Comparison of ENCODE assay signal across 17 mouse cellular contexts in the genomic region with DNA sequence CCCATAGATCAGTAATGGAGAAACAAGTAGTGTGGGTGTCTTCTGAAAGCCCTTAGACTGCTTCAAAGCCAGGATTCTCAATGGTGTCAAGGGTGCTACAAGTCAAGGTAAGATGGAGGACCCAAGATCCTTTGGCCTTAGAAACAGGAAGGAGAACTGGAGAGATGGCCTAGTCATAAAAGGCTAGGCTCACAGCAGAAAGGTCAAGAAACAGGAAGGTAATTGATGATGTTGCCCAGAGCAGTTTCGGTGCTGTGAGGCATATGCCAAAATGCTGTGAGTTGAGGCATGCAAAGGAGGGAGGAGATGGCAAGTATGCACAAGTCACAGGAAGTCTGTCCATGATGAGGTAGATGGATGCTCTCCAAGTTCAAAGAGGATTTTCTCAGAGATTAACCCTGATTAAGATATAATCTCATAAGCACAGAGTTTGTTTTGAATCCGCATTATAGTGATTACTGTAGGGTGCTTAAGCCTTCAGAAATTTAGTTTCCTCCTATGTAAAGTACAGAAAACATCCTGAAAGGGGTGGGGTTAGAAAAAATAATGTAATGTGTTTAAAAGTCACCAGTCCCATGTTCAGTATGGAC. TPM values are rescaled to one million over a fixed set of nuclear protein-coding genes. Genes with fewer than 3 reads are reported as not detected.
"Had no signal": no experiment of that assay in that cellular context is flagged by ENCODE, and none has a peak within 500 bp of the region (broad histone marks: within the 10 kb centered on the region; RNA-seq: fewer than 3 reads in every experiment).

No protein-coding gene starts in this region.

- ATAC-seq: midbrain, embryonic 16.5 days had no signal

- H3K4me1 ChIP-seq: limb, embryonic 10.5 days; liver, embryonic 15.5 days; midbrain, embryonic 12.5 days; neural tube, embryonic 15.5 days had no signal

- DNase-seq: kidney, adult 11 months; kidney, postnatal 14 days; lung, embryonic 14.5 days; lung, postnatal 10 days; right cerebral cortex, adult 18-20 months; right cerebral cortex, postnatal 25 days; thymus, adult 2 months; thymus, postnatal 25 days had no signal

- H3K27ac ChIP-seq: left cerebral cortex, adult 2 months; limb, embryonic 10.5 days; liver, embryonic 15.5 days; macrophage; midbrain, embryonic 12.5 days; neural tube, embryonic 15.5 days had no signal

- H3K4me3 ChIP-seq: left cerebral cortex, adult 2 months; limb, embryonic 10.5 days; liver, embryonic 15.5 days; midbrain, embryonic 12.5 days; myocyte; neural tube, embryonic 15.5 days had no signal

- H3K27me3 ChIP-seq: liver, embryonic 15.5 days; midbrain, embryonic 12.5 days; neural tube, embryonic 15.5 days had no signal

- H3K36me3 ChIP-seq: limb, embryonic 10.5 days; liver, embryonic 15.5 days; midbrain, embryonic 12.5 days; neural tube, embryonic 15.5 days had no signal

RNA-seq across cellular contexts. Expression of a gene that starts 26.2 kb away (rescaled TPM):
- polyA plus RNA-seq: limb, embryonic 10.5 days; midbrain, embryonic 12.5 days; neural tube, embryonic 11.5 days had no signal
